Mouse (Mus musculus): ENCODE measurements around the gene Trim3. TPM values are rescaled to one million over a fixed set of nuclear protein-coding genes. Genes with fewer than 3 reads are reported as not detected.

Trim3 gene
- polyA plus RNA-seq, 1 experiment from 2014 or later: 44.0 TPM

- no peaks in the 10 kb centered on the region for H3K27me3 ChIP-seq
- no peak overlapping the region for H3K4me2 ChIP-seq (replicated peaks)
- ATAC-seq (ENCODE audit: insufficient number of reproducible peaks, insufficient read depth, low FRiP score, low TSS enrichment): no peak
- no peaks in the 10 kb centered on the region for H3K36me3 ChIP-seq
- WGBS: 31% methylated on average over 9 of the region's 9 CpGs
- H3K4me3 ChIP-seq: no peak overlapping the region
- no peaks in the 10 kb centered on the region for H3K4me1 ChIP-seq
- no peak overlapping the region for H3K9ac ChIP-seq
- H3K27ac ChIP-seq: no peak overlapping the region
- H3K9me3 ChIP-seq: 0 out of 2 replicates have a peak, but pooled peaks cover 5% of the 10 kb centered on the region
Measured at GRCm38 (mm10) chr7:105602860-105603623, 30.3 kb downstream of the Trim3 start.

- ATAC-seq (ENCODE audit: insufficient number of reproducible peaks, insufficient read depth, low FRiP score, low TSS enrichment): no peak
- Histone ChIP-seq H3K4me3 (no peak overlapping the region), H3K9me3 (no peaks in the 10 kb centered on the region), H3K27ac (no peak overlapping the region), H3K27me3 (no peaks in the 10 kb centered on the region), H3K4me1 (no peaks in the 10 kb centered on the region; the same call in 1 of the 2 replicates), H3K4me2 (replicated peaks) (no peak overlapping the region), H3K36me3 (no peaks in the 10 kb centered on the region), H3K9ac (no peak overlapping the region)
- WGBS: 18% methylated on average over 7 of the region's 7 CpGs
Measured at GRCm38 (mm10) chr7:105590097-105590496, 43.3 kb downstream of the Trim3 start.

- WGBS: 73% methylated on average over 9 of the region's 9 CpGs
- no peak overlapping the region for H3K27ac ChIP-seq
- H3K27me3 ChIP-seq: no peaks in the 10 kb centered on the region
- no peak for ATAC-seq (ENCODE audit: insufficient number of reproducible peaks, insufficient read depth, low FRiP score, low TSS enrichment)
- H3K4me2 ChIP-seq (replicated peaks): no peak overlapping the region
- H3K4me1 ChIP-seq: no peaks in the 10 kb centered on the region; the same call in 1 of the 2 replicates
- no peaks in the 10 kb centered on the region for H3K9me3 ChIP-seq
- no peak overlapping the region for H3K9ac ChIP-seq
- H3K4me3 ChIP-seq: no peak overlapping the region
- no peaks in the 10 kb centered on the region for H3K36me3 ChIP-seq
Measured at GRCm38 (mm10) chr7:105588325-105588912, 45.0 kb downstream of the Trim3 start.

GRCm38 (mm10) chr7:105581959-105582358, 51.4 kb downstream of the Trim3 start:
- Histone ChIP-seq H3K9me3 (no peaks in the 10 kb centered on the region), H3K9ac (no peak overlapping the region), H3K27ac (no peak overlapping the region), H3K4me2 (replicated peaks) (peak overlapping the region; percentile 76), H3K4me1 (peaks cover 20% of the 10 kb centered on the region), H3K4me3 (peak overlapping the region; percentile 66), H3K27me3 (no peaks in the 10 kb centered on the region), H3K36me3 (no peaks in the 10 kb centered on the region)
- 79% methylated on average over 2 of the region's 2 CpGs for WGBS
- no peak for ATAC-seq (ENCODE audit: insufficient number of reproducible peaks, insufficient read depth, low FRiP score, low TSS enrichment)

- Histone ChIP-seq H3K27me3 (no peaks in the 10 kb centered on the region), H3K4me1 (peaks cover 28% of the 10 kb centered on the region), H3K27ac (peak within 1 kb of the TSS; percentile 79), H3K9me3 (no peaks in the 10 kb centered on the region), H3K4me2 (replicated peaks) (peak within 1 kb of the TSS; percentile 76), H3K4me3 (peak within 1 kb of the TSS; percentile 66), H3K36me3 (no peaks in the 10 kb centered on the region), H3K9ac (peak within 1 kb of the TSS; percentile 78)
- peak; percentile 85 for ATAC-seq (ENCODE audit: insufficient number of reproducible peaks, insufficient read depth, low FRiP score, low TSS enrichment)
- under 1% methylated on average over 44 of the region's 54 CpGs for WGBS
Measured at GRCm38 (mm10) chr7:105581094-105581703, 52.2 kb downstream of the Trim3 start, which contains the start of gene Apbb1. TSS of gene Apbb1 (minus strand) at chr7:105581653.

GRCm38 (mm10) chr7:105580627-105581089, 52.7 kb downstream of the Trim3 start:
- H3K4me1 ChIP-seq: peaks cover 29% of the 10 kb centered on the region
- H3K9me3 ChIP-seq: no peaks in the 10 kb centered on the region
- no peak; the same call in 1 of the 2 replicates for ATAC-seq (ENCODE audit: insufficient number of reproducible peaks, insufficient read depth, low FRiP score, low TSS enrichment)
- 1% methylated on average over 12 of the region's 22 CpGs for WGBS
- peak overlapping the region; percentile 76 for H3K4me2 ChIP-seq (replicated peaks)
- H3K36me3 ChIP-seq: no peaks in the 10 kb centered on the region
- peak overlapping the region; percentile 78 for H3K9ac ChIP-seq
- H3K4me3 ChIP-seq: peak overlapping the region; percentile 66
- H3K27me3 ChIP-seq: no peaks in the 10 kb centered on the region
- peak overlapping the region; percentile 79 for H3K27ac ChIP-seq

GRCm38 (mm10) chr7:105578481-105578880, 54.9 kb downstream of the Trim3 start:
- Histone ChIP-seq H3K4me1 (peaks cover 29% of the 10 kb centered on the region), H3K27ac (no peak overlapping the region), H3K4me3 (no peak overlapping the region), H3K9me3 (no peaks in the 10 kb centered on the region), H3K27me3 (no peaks in the 10 kb centered on the region), H3K9ac (no peak overlapping the region), H3K36me3 (peaks cover 11% of the 10 kb centered on the region; the same call in 1 of the 2 replicates), H3K4me2 (replicated peaks) (no peak overlapping the region)
- 76% methylated on average over 2 of the region's 2 CpGs for WGBS
- ATAC-seq (ENCODE audit: insufficient number of reproducible peaks, insufficient read depth, low FRiP score, low TSS enrichment): no peak

- no peak for ATAC-seq (ENCODE audit: insufficient number of reproducible peaks, insufficient read depth, low FRiP score, low TSS enrichment)
- no peaks in the 10 kb centered on the region for H3K27me3 ChIP-seq
- H3K9me3 ChIP-seq: no peaks in the 10 kb centered on the region
- H3K4me2 ChIP-seq (replicated peaks): no peak overlapping the region
- H3K4me1 ChIP-seq: peaks cover 29% of the 10 kb centered on the region
- H3K4me3 ChIP-seq: no peak overlapping the region
- WGBS: 89% methylated on average over 6 of the region's 6 CpGs
- H3K9ac ChIP-seq: no peak overlapping the region
- H3K36me3 ChIP-seq: peaks cover 21% of the 10 kb centered on the region; the same call in 1 of the 2 replicates
- H3K27ac ChIP-seq: no peak overlapping the region
Measured at GRCm38 (mm10) chr7:105577377-105577871, 55.9 kb downstream of the Trim3 start.

- Histone ChIP-seq H3K27ac (no peak overlapping the region), H3K4me1 (peaks cover 23% of the 10 kb centered on the region), H3K4me2 (replicated peaks) (no peak overlapping the region), H3K27me3 (no peaks in the 10 kb centered on the region), H3K36me3 (peaks cover 23% of the 10 kb centered on the region; the same call in 1 of the 2 replicates), H3K9me3 (no peaks in the 10 kb centered on the region), H3K9ac (no peak overlapping the region), H3K4me3 (no peak overlapping the region)
- no peak for ATAC-seq (ENCODE audit: insufficient number of reproducible peaks, insufficient read depth, low FRiP score, low TSS enrichment)
- 42% methylated on average over 3 of the region's 3 CpGs for WGBS
Measured at GRCm38 (mm10) chr7:105576166-105576748, 57.1 kb downstream of the Trim3 start.

GRCm38 (mm10) chr7:105574537-105574936, 58.8 kb downstream of the Trim3 start:
- Histone ChIP-seq H3K27me3 (no peaks in the 10 kb centered on the region), H3K4me2 (replicated peaks) (no peak overlapping the region), H3K4me1 (peaks cover 23% of the 10 kb centered on the region), H3K36me3 (peaks cover 23% of the 10 kb centered on the region; the same call in 1 of the 2 replicates), H3K9me3 (no peaks in the 10 kb centered on the region), H3K9ac (no peak overlapping the region), H3K4me3 (no peak overlapping the region), H3K27ac (no peak overlapping the region)
- 83% methylated on average over 4 of the region's 4 CpGs for WGBS
- ATAC-seq (ENCODE audit: insufficient number of reproducible peaks, insufficient read depth, low FRiP score, low TSS enrichment): no peak

GRCm38 (mm10) chr7:105572949-105573348, 60.4 kb downstream of the Trim3 start:
- Histone ChIP-seq H3K4me3 (no peak overlapping the region), H3K36me3 (peaks cover 24% of the 10 kb centered on the region; the same call in 1 of the 2 replicates), H3K9ac (no peak overlapping the region), H3K9me3 (no peaks in the 10 kb centered on the region), H3K4me1 (peaks cover 31% of the 10 kb centered on the region), H3K27me3 (no peaks in the 10 kb centered on the region), H3K4me2 (replicated peaks) (no peak overlapping the region), H3K27ac (no peak overlapping the region)
- no peak for ATAC-seq (ENCODE audit: insufficient number of reproducible peaks, insufficient read depth, low FRiP score, low TSS enrichment)
- WGBS: 91% methylated on average over 8 of the region's 8 CpGs
